Mouse (Mus musculus): ENCODE measurements around the gene Ppp1r15a. TPM values are rescaled to one million over a fixed set of nuclear protein-coding genes. Genes with fewer than 3 reads are reported as not detected.

Ppp1r15a gene
- polyA plus RNA-seq, 1 experiment from 2014 or later: 24.8 TPM

DNA sequence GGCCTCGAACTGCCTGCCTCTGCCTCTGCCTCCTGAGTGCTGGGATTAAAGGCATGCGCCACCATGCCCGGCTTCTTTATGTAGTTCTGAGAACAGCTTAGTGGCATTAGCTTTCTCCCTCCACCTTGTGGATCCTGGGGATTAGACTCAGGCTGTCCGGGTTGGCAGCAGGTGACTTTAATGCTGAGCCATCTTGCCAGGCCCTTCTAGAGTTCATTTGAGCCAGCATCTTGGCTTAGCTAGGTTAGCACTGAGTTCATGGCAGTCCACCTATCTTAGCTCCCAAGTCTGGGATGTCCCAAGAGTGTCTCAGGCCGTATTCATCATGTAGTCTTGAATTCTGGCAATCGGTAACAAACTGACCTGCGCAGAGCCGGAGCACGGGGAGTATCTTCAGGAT lies 39.4 kb upstream of the Ppp1r15a start:
- 91% methylated on average over 9 of the region's 9 CpGs for WGBS
- Histone ChIP-seq H3K4me1 (ENCODE audit: insufficient read depth, low read length) (peaks cover 41% of the 10 kb centered on the region), H3K27me3 (ENCODE audit: insufficient read depth, low read length) (no peaks in the 10 kb centered on the region), H3K4me2 (replicated peaks; ENCODE audit: low read depth, low read length) (no peak overlapping the region), H3K4me3 (ENCODE audit: low read length) (no peak overlapping the region), H3K27ac (ENCODE audit: low read length) (no peak overlapping the region), H3K9me3 (ENCODE audit: low read length) (no peaks in the 10 kb centered on the region), H3K9ac (replicated peaks; ENCODE audit: low read length) (no peak overlapping the region), H3K36me3 (ENCODE audit: insufficient read depth, low read length) (no peaks in the 10 kb centered on the region)
- ATAC-seq (ENCODE audit: low FRiP score, low TSS enrichment): no peak

DNA sequence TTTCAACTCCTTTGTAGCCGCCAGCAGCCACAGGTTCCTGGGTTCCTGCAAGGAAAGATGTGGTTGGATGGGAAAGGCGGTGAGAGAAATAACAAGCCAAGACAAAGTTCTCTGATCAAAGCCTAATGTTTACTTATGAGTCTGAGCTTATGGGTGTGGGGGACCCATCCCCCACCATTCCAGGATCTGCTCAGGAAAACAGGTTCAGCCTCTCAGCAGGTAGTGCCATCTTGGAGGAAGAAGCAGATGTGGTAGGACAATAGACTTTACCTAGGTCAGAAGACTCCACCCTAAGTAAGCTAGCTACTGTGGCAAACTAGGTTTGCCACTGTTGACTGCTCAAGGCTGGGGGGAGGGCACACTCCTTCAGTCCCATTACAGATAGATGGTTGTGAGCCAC lies 38.7 kb upstream of the Ppp1r15a start:
- H3K4me3 ChIP-seq (ENCODE audit: low read length): no peak overlapping the region
- H3K27me3 ChIP-seq (ENCODE audit: insufficient read depth, low read length): no peaks in the 10 kb centered on the region
- H3K27ac ChIP-seq (ENCODE audit: low read length): no peak overlapping the region
- H3K36me3 ChIP-seq (ENCODE audit: insufficient read depth, low read length): no peaks in the 10 kb centered on the region
- no peak for ATAC-seq (ENCODE audit: low FRiP score, low TSS enrichment)
- peaks cover 41% of the 10 kb centered on the region for H3K4me1 ChIP-seq (ENCODE audit: insufficient read depth, low read length)
- 65% methylated on average over 2 of the region's 2 CpGs for WGBS
- no peak overlapping the region for H3K4me2 ChIP-seq (replicated peaks; ENCODE audit: low read depth, low read length)
- H3K9ac ChIP-seq (replicated peaks; ENCODE audit: low read length): no peak overlapping the region
- H3K9me3 ChIP-seq (ENCODE audit: low read length): no peaks in the 10 kb centered on the region

- Histone ChIP-seq H3K27ac (ENCODE audit: low read length) (peak overlapping the region; percentile 46), H3K4me1 (ENCODE audit: insufficient read depth, low read length) (peaks cover 22% of the 10 kb centered on the region), H3K36me3 (ENCODE audit: insufficient read depth, low read length) (no peaks in the 10 kb centered on the region), H3K4me3 (ENCODE audit: low read length) (no peak overlapping the region), H3K4me2 (replicated peaks; ENCODE audit: low read depth, low read length) (peak overlapping the region; percentile 37), H3K9me3 (ENCODE audit: low read length) (no peaks in the 10 kb centered on the region), H3K27me3 (ENCODE audit: insufficient read depth, low read length) (no peaks in the 10 kb centered on the region), H3K9ac (replicated peaks; ENCODE audit: low read length) (peak overlapping the region; percentile 46; the same call in 1 of the 2 replicates)
- ATAC-seq (ENCODE audit: low FRiP score, low TSS enrichment): peak; percentile 73
- WGBS: 23% methylated on average over 12 of the region's 12 CpGs
These were observed 35.8 kb upstream of the Ppp1r15a start for GRCm38 (mm10) chr7:45561624-45562520.

GRCm38 (mm10) chr7:45560843-45561623 lies 35.0 kb upstream of the Ppp1r15a start:
- Histone ChIP-seq H3K4me3 (ENCODE audit: low read length) (no peak overlapping the region), H3K9ac (replicated peaks; ENCODE audit: low read length) (peak overlapping the region; percentile 46; the same call in 1 of the 2 replicates), H3K36me3 (ENCODE audit: insufficient read depth, low read length) (no peaks in the 10 kb centered on the region), H3K9me3 (ENCODE audit: low read length) (no peaks in the 10 kb centered on the region), H3K4me2 (replicated peaks; ENCODE audit: low read depth, low read length) (peak overlapping the region; percentile 37), H3K27ac (ENCODE audit: low read length) (0 out of 2 replicates have a peak overlapping the region, but pooled peaks have one; percentile 5), H3K27me3 (ENCODE audit: insufficient read depth, low read length) (no peaks in the 10 kb centered on the region), H3K4me1 (ENCODE audit: insufficient read depth, low read length) (peaks cover 18% of the 10 kb centered on the region)
- peak; percentile 60; the same call in 1 of the 2 replicates for ATAC-seq (ENCODE audit: low FRiP score, low TSS enrichment)
- 21% methylated on average over 17 of the region's 17 CpGs for WGBS

DNA sequence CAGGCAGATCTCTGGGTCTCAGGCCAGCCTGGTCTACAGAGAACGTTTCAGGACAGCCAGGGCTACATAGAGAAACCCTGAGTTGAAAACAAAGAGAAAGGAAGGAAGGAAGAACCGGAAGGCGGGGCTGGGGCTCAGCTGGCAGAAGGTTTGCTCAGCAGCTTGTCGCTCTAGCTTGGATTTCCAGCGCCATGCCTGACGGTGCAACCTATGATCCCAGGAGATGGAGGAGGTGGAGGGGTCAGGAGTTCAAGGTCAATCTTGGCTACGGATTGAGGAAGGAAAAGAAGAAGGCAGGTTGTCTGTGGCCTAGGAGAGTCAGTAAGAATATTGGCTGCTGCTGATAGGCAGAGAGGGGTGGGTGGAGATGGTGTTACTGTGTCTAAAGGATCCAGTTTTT lies 34.2 kb upstream of the Ppp1r15a start:
- H3K4me1 ChIP-seq (ENCODE audit: insufficient read depth, low read length): peaks cover 18% of the 10 kb centered on the region
- no peaks in the 10 kb centered on the region for H3K9me3 ChIP-seq (ENCODE audit: low read length)
- H3K9ac ChIP-seq (replicated peaks; ENCODE audit: low read length): no peak overlapping the region
- ATAC-seq (ENCODE audit: low FRiP score, low TSS enrichment): no peak
- H3K36me3 ChIP-seq (ENCODE audit: insufficient read depth, low read length): no peaks in the 10 kb centered on the region
- H3K4me3 ChIP-seq (ENCODE audit: low read length): no peak overlapping the region
- no peaks in the 10 kb centered on the region for H3K27me3 ChIP-seq (ENCODE audit: insufficient read depth, low read length)
- H3K4me2 ChIP-seq (replicated peaks; ENCODE audit: low read depth, low read length): no peak overlapping the region
- WGBS: 73% methylated on average over 7 of the region's 7 CpGs
- H3K27ac ChIP-seq (ENCODE audit: low read length): no peak overlapping the region

GRCm38 (mm10) chr7:45558907-45559306 lies 32.8 kb upstream of the Ppp1r15a start:
- Histone ChIP-seq H3K9ac (replicated peaks; ENCODE audit: low read length) (no peak overlapping the region), H3K4me2 (replicated peaks; ENCODE audit: low read depth, low read length) (no peak overlapping the region), H3K36me3 (ENCODE audit: insufficient read depth, low read length) (no peaks in the 10 kb centered on the region), H3K4me3 (ENCODE audit: low read length) (no peak overlapping the region), H3K9me3 (ENCODE audit: low read length) (no peaks in the 10 kb centered on the region), H3K4me1 (ENCODE audit: insufficient read depth, low read length) (peaks cover 18% of the 10 kb centered on the region), H3K27ac (ENCODE audit: low read length) (no peak overlapping the region), H3K27me3 (ENCODE audit: insufficient read depth, low read length) (no peaks in the 10 kb centered on the region)
- WGBS: 45% methylated on average over 6 of the region's 6 CpGs
- no peak for ATAC-seq (ENCODE audit: low FRiP score, low TSS enrichment)

DNA sequence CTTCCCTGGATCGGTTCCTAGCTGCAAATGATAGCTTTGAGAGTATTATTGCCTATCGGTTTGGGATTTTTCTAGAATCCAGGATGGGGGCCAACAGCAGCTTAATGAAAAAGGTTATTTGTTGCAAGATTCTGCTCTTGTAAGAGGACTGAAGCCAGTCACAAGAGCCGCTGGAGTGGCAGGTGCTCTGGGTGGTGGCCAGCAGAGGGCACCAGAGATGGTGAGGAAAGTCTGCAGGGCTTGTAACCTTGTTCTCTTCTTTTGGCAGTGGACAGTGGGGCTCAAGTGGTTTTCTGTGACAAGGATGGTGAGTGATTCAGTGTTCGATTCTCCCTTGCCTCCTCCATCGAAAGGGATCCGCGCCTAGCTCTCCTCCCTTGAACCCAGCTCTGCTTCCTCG lies 29.7 kb upstream of the Ppp1r15a start:
- no peaks in the 10 kb centered on the region for H3K36me3 ChIP-seq (ENCODE audit: insufficient read depth, low read length)
- H3K9me3 ChIP-seq (ENCODE audit: low read length): no peaks in the 10 kb centered on the region
- 21% methylated on average over 8 of the region's 8 CpGs for WGBS
- no peak overlapping the region for H3K27ac ChIP-seq (ENCODE audit: low read length)
- H3K4me1 ChIP-seq (ENCODE audit: insufficient read depth, low read length): peaks cover 3% of the 10 kb centered on the region
- no peak overlapping the region for H3K9ac ChIP-seq (replicated peaks; ENCODE audit: low read length)
- H3K4me2 ChIP-seq (replicated peaks; ENCODE audit: low read depth, low read length): peak overlapping the region; percentile 29; the same call in 1 of the 2 replicates
- H3K27me3 ChIP-seq (ENCODE audit: insufficient read depth, low read length): no peaks in the 10 kb centered on the region
- 0 out of 2 replicates have a peak, but pooled peaks have one; percentile 17 for ATAC-seq (ENCODE audit: low FRiP score, low TSS enrichment)
- peak overlapping the region; percentile 6; the same call in 1 of the 2 replicates for H3K4me3 ChIP-seq (ENCODE audit: low read length)

- 2% methylated on average over 8 of the region's 8 CpGs for WGBS
- Histone ChIP-seq H3K4me3 (ENCODE audit: low read length) (peak within 1 kb of the TSS; percentile 7; the same call in 1 of the 2 replicates), H3K27me3 (ENCODE audit: insufficient read depth, low read length) (no peaks in the 10 kb centered on the region), H3K4me2 (replicated peaks; ENCODE audit: low read depth, low read length) (peak within 1 kb of the TSS; percentile 0), H3K9ac (replicated peaks; ENCODE audit: low read length) (0 out of 2 replicates have a peak within 1 kb of the TSS, but pooled peaks have one; percentile 7), H3K27ac (ENCODE audit: low read length) (peak within 1 kb of the TSS; percentile 61), H3K9me3 (ENCODE audit: low read length) (no peaks in the 10 kb centered on the region), H3K36me3 (ENCODE audit: insufficient read depth, low read length) (no peaks in the 10 kb centered on the region), H3K4me1 (ENCODE audit: insufficient read depth, low read length) (peaks cover 4% of the 10 kb centered on the region; the same call in 1 of the 2 replicates)
- ATAC-seq (ENCODE audit: low FRiP score, low TSS enrichment): peak; percentile 69
These were observed 28.7 kb upstream of the Ppp1r15a start, which contains the start of gene Hsd17b14 for GRCm38 (mm10) chr7:45554744-45555143. Hsd17b14 (plus strand) TSS chr7:45554893.

DNA sequence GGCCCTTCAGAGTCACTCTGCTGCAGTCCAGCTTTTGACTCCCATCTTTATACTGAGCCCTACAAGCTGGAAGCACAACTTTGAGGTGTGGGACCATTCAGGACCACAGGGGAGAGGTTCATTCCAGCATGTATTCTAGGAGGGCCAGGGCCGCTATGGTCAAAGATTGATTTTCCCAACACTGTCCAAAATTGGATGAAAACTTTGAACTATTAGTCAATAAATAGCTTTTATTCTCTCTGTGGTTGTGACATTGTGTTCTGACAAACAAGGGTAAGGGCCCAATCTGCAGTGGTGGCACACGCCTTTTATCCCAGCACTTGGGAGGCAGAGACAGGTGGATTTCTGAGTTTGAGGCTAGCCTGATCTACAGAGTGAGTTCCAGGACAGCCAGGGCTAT lies 27.9 kb upstream of the Ppp1r15a start:
- ATAC-seq (ENCODE audit: low FRiP score, low TSS enrichment): no peak
- no peaks in the 10 kb centered on the region for H3K36me3 ChIP-seq (ENCODE audit: insufficient read depth, low read length)
- no peak overlapping the region for H3K4me2 ChIP-seq (replicated peaks; ENCODE audit: low read depth, low read length)
- H3K27me3 ChIP-seq (ENCODE audit: insufficient read depth, low read length): no peaks in the 10 kb centered on the region
- WGBS: 93% methylated on average over 2 of the region's 2 CpGs
- H3K9me3 ChIP-seq (ENCODE audit: low read length): no peaks in the 10 kb centered on the region
- no peak overlapping the region for H3K4me3 ChIP-seq (ENCODE audit: low read length)
- H3K4me1 ChIP-seq (ENCODE audit: insufficient read depth, low read length): peaks cover 4% of the 10 kb centered on the region; the same call in 1 of the 2 replicates
- H3K9ac ChIP-seq (replicated peaks; ENCODE audit: low read length): 0 out of 2 replicates have a peak overlapping the region, but pooled peaks have one; percentile 7
- peak overlapping the region; percentile 61 for H3K27ac ChIP-seq (ENCODE audit: low read length)
